Mouse (Mus musculus) lung, postnatal 25 days (tissue): ENCODE measurements at regions not wholly inside any gene's neighbourhood (a gene's known extent, or its start where the extent isn't known, plus 50 kb on each side); places are given as distances from the start of the nearest gene placed in this dataset.

Experiments
- DNase-seq: peaks from one replicate; pipeline ENCODE4 v3.0.0; 2022; ENCODE audit warnings: low spot score

DNA sequence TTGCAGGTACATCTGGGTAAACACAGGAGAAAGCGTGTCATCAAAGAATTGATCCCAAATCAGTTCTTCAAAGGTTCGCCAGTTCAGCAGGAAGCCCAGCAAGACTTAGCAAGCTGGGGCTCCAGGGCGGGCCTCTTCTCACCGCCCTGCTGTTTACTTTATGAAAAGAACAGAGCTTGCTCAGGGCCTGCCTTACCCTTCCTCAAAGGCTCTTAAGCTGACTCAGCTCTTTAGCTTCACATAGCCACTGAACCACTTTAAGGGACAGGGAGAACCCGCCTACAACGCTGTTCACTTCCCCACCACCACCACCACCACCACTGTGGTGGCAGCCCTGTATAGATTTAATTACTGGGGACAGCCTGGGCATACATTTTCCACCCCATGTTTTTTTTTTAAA lies 148.5 kb downstream of the Clic5 start:
- DNase-seq = peak; percentile 13

DNA sequence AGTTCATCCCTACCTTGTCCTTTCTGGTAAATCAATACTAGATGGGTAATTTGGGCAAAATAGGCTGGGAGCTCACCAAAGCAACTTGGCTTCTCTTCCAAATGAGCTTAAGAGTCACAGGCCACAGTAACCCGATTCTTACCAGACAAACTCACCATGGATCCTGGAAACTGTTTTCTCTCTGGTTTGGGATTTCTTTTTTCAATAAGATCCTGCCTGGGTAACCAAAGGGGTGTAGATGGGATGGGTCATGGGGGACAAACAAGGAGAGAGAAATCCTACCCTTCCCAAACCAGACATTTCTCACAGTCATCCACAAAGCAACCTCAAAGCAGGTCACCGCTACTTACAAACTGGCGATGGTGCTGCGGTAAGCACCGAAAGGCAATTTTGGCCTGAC lies 148.9 kb downstream of the Clic5 start:
- DNase-seq = no peak

DNA sequence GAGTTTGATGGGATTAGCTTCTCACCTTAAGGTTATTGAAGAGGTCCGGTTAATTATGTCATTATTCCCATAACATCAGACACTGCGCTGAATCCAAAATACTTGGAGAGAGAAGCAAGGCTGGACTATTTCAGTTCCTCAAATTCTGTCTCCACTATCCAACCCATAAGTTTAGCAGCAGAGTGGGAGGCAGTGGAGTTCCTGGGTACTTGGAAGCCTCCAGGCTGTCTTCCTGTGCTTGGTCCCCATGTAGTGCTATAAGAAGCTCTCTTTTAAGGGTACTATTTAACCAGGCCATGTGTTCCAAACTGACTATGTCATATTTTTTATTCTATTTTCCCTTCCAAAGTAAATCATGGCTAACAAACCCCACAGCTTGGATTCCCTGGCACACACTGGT lies 156.2 kb downstream of the Clic5 start:
- DNase-seq = no peak

DNA sequence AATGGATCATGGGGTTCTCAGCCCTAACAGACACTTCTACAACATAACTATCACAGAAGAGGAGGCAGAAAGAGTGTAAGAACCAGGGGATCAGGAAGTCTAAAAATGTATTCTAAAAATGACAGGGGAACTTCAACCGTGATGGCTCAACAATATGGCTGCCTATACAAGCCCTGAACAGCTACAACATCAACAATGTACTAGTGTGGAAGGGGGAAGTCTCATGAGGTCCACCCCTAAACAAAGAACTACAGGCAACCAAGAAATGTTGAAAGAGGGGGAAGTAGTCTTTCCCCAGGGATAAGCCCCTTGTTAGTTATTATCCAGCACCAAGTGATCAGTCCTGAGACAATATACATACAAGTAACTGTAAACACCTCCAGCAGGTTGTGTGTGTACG lies 157.0 kb downstream of the Clic5 start:
- DNase-seq = no peak

DNA sequence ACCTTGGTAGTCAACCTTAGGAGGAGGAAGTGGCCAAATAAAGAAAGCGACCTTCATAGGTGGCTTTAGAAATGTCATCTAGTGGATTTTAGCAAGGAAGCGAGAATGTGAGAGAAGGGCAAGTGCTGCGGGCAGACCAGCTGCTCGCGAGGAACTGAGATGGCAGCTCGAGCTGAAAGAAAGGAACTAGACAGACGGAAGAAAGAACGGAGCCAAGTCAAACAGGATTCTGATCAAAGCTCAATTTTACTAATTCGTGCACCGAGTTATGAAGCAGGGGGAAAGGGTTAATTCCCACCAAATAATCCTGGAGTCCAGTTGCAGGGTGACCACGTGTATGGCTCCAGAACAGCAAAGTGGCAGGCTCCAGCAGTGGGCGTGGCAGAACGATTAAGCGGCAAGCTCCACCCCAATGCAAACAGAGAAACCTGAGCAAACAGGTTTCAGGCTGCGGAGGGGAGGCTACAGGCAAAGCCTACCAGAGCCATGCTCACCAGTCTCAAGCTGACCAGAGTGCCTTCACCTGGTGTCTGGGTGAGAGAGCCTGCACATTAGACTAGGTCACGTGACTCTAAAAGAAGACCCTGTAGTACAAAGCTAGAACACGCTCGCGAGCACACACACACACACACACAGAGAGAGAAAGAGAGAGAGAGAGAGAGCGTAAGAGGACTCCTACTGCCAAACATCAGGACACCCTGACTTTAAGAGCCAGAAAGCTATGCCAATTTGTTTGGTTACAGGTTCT lies 162.0 kb downstream of the Clic5 start:
- DNase-seq = peak; percentile 38

DNA sequence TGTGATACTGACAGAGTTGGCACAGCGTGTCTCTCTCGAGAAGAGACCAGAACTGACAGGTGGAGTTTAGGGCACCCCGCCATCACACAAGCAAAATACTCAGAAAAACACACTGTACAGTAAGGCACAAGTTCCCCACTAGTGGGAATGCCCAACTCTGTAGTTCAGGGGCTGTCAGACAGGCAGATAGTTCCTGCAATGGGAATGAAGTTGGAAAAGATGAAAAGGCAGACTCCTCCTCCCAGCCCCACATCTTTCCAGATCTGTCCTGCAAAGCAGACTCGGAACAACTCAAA lies 162.5 kb downstream of the Clic5 start:
- no peak for DNase-seq

DNA sequence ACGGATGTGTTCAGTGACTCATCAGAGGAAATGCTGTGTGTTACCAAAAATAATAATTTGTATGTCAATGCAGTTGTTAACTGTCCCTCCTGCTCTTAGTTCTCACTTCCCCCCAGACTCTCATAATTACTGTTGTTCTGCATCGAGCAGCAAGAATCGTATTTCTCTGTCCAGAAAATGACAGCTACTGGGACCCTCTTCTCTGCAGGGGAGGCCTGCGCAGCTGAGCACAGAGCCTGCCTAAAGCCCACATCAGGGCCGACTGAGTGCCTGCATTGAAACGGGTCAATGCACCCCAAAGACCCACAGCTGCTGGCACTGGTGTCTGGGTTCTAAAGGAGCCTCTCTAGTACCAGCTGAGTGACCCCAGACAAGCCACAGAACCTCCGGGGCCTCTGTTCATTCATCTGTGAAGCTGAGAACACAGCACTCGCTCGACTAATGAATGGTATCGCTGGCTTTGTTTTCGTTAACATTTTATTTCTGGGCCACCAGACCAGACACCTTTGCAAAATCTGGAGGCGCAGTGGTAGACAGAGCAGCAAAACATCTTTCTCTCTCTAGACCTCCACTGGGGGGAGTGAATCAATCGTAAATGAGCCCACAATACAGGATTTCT lies 163.2 kb downstream of the Clic5 start:
- no peak for DNase-seq

DNA sequence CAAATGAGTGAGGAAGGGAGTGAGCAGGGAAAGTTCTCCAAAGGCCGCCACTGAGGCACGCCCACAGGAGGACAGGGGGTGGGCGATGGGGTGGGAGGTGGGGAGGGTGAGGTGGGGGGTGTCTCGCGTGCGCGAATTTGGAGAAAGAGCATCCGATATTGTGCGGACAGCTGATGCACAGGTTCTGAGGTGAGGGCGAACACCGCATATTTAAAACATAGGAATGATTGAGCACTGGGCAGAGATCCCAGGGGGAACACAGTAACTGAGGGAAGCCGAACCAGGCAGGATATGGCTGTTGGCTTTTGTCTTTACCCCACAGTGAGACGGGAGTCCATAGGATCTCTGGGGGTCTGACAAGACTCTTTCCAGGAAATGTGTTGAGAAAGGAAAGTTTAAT lies 163.8 kb downstream of the Clic5 start:
- no peak for DNase-seq

DNA sequence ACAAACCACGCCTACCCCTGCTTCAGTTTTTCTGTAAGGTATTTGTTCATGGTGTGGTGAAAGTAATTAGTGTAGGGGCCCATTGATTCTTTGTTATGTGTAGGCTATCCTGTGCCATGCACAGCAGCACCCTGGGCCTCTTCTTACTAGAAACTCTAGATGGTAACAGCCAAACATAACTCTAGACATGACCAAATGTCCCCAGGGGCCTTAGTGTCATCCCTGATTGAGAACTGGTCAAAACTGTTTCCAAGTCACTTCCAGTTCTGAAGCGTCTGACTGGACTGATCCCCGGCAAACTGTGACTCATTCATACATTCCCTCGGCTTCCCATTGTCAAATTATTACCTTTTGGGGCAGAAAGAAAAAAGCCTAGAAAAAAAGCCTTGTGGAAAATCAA lies 174.7 kb downstream of the Clic5 start:
- DNase-seq = no peak

DNA sequence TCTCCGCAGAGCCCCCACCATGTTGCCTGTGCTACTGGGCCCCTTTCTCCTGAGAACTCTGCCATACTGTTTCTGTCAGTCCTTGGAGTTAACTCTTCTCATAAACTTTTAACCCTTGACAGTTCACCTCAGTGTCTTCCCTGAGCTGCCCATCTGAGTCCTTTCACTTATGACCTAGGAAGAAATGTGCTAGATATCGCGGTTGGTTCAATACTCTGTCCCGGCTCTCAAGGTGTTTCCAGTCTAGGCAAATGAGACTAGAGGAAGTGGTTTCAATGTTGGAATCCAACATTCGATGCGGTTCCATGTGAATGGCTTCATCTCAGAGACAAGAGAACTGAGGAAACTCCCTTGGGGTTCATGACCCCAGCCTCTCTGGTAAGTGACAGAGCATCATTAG lies 176.1 kb downstream of the Clic5 start:
- DNase-seq = no peak

DNA sequence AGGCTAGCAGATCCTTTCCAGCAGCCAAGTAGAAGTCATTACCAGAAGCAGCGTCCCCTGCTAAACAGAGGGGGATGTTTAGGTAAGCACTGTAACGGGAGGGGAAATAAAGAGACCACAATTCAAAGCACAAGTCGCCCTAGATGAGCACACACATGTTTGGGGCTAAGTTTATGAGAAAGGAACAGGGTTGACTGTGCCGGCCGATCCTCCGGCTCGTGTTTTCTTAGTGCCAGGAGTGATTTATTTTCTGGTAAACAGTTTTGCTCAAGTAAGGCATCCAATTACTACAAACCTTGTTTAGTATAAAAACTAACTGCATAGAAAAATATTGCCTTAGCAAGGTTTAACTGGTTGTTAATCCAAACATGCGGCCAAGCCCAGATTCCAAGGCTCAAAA lies 178.1 kb downstream of the Clic5 start:
- DNase-seq = no peak

DNA sequence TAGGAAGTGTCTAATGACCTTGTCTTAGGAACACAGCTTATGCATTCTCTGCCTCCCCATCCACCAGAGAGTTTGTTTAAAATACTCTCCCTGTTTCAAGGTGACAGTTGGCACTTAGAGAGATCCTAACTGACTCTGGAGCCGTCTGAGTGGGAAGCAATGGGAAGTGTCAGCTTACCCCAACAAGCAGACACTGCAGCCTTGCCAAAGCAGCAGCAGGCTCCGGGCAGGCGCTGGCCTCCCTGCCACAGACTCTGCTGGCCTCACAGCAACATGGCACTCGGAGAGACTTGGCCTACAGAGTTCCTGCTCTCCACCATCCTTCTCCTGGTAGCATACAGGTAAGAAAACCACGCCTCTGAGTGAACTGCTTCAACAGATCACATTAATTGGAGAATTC lies 179.2 kb downstream of the Clic5 start:
- no peak for DNase-seq

DNA sequence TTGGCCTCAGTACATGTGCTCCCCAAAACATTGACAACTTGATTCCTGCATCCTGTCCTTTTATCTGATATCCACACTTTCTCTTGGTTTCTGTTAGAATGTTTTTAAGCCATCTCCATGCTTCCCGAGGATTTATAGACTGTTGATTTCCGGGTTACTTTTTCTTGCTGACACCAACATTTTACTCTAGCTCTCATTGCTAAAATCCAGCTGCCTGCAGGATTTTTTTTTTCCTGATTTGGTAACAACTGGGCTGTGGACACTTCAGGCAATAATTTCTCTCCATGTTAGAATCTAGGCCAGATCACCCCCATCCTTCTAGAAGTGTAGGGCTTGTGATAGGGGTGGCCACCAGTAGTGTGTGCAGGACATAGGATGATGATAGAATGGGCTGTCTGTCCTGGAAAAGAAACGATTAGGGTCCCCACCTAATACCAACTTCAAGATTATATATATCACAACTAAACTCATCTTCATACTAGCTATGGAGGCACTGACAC lies 182.6 kb downstream of the Clic5 start:
- DNase-seq = no peak

DNA sequence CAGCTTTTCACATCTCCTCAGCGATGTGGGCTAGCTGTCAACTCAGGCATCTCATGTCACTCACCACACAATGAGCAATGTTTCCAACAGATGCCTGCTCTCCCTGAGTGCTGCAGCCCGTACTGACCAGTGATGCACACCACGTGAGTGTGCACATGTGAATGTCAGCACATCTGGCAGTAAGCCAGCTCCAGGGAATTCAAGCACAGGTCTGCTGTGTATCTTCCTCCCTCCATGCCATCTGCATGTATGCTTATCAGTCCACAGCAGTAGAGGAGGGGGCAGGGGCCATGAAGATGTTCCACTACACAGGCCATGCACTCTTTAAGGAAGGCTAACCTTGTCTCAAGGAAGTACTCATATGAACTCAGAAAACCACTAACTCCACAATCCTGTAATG lies 183.2 kb downstream of the Clic5 start:
- DNase-seq = no peak

DNA sequence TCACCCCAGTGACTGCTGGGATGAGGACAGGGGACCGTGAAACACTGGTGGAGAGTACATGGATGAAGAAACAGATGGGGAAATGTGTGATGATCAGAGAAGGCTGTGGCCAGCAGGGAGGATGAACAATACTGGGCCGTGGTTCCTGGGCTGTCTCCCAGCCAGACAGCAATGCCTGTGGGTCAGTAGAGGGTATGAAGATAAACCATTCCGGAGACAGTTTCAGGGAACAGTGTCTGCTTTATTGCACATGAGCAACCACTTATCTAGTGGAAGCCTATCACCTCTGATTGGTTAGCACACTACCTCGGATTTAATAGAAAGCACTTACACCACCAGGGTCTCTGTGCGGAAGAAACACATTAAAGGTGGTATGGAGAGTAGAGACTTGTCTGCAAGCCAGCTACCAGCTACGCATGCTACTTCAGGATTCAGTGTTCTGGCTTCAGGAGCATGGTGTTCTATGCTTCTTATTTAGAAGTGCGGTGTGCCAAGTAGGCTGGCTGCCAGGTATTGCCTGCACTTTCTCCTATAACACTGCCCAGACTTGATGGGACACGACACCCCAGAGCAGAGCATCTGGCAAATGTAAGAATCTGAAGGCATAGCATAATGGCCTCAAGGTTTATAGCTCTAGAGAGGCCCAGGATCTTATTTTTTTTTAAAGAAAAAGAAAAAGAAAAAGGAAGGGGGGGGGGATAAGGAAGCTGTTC lies 185.5 kb downstream of the Clic5 start:
- no peak for DNase-seq

DNA sequence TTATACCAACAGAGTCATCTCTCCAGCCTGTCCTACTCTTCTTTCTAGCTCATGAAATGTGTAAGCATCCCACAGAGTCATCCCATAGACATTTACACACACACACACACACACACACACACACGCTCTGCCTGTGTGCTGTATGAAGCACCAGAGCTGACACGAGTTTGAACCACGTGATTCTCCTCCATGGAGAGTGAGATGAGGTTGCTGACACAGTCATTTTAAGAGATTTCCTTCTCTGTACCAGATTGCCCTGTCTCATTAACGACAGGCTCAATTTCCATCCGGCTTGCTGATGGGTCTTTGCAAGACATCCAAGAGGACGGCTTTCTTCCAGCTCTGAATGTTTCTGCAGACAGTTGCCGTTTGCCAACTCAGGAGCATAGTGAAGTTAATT lies 190.0 kb downstream of the Clic5 start:
- no peak for DNase-seq

DNA sequence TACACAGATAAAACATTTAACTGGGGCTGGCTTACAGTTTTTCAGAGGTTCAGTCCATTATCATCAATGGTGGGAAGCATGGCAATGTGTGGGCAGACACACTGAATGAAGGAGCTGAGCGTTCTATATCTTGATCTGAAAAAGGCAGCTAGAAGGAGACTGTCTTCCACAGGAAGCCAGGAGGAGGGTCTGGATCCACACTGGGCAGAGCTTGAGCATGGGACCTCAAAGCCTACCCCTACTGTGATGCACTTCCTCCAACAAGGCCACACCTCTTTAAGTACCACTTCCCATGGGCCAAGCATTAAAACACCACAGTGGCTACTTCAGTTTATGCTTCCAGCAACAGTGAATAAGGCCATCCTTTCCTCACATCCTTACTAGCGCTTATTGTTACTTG lies 200.5 kb downstream of the Clic5 start:
- DNase-seq = no peak

DNA sequence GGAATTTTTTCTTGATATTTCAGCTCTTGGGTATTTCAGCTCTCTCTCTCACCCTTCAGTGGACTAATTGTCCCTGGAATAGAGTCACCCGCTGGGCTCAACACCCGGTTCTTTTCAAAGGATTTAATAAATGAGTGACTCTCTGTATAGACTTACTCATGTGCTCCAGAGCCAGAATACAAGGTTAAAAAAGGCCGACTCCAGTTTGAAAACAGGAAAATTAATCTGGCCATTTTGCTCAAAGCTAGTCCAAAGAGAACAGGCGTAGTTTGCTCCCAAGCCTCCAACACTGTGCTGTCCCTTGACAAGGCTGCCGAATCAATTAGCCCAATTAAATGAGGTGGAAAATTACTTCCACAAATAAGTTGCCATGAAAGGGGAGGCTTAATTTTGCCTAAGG lies 209.4 kb downstream of the Clic5 start:
- DNase-seq = no peak

DNA sequence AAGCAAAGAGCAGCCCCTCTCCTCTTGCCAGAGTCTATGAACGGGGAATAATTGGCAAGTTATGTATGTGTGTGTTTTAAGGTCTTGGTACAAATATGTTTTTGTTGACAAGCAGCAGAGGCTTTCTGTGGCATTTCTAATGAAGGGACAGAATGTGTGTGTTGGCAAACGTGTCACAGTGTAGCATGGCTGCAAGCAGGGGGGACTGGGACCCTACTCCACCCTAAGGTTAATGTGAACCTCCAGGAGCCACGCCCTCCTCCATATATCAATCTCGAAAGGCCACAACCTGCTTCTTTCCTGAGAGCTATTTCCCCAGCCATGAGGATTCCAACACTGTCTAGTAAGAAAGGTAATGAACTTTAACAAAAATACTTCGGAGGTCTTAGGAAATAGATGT lies 209.8 kb downstream of the Clic5 start:
- DNase-seq = no peak

DNA sequence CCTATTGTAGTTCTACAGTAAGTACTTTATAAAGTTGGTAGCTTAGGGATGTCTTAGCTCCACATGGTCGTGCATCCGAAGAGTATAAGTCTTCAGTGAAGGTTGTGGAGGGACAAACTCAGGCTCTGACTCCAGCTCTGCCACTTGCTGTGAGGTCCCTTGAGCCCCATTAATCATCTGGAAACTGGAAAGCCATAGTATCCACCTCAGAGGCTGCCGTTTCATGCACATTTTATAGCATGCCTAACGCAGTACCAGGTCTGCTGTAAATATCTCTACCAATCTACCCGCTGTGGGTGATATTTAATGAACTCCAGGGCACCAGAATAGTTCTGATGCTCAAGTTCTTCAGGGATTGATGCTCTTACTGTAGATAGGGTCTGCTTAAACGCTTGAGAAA lies 216.5 kb downstream of the Clic5 start:
- no peak for DNase-seq

DNA sequence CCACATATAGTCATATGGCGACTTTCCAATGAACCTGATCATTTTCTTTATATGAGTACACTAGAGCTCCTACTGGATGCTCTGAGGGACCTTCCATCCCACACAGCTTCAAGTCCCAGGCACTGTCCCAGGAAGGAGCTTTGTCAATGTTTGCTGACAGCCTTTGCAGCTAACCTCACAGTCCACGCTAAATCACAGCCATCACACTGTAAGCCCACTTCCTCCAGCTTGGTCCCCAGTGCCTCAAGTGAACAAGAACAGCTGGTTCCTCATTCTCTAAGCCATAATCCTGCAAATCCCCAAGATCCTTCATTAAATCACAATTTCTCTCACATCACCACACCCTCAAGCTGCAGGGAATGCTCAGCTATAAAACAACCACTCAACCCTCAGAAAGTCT lies 222.6 kb downstream of the Clic5 start:
- no peak for DNase-seq

DNA sequence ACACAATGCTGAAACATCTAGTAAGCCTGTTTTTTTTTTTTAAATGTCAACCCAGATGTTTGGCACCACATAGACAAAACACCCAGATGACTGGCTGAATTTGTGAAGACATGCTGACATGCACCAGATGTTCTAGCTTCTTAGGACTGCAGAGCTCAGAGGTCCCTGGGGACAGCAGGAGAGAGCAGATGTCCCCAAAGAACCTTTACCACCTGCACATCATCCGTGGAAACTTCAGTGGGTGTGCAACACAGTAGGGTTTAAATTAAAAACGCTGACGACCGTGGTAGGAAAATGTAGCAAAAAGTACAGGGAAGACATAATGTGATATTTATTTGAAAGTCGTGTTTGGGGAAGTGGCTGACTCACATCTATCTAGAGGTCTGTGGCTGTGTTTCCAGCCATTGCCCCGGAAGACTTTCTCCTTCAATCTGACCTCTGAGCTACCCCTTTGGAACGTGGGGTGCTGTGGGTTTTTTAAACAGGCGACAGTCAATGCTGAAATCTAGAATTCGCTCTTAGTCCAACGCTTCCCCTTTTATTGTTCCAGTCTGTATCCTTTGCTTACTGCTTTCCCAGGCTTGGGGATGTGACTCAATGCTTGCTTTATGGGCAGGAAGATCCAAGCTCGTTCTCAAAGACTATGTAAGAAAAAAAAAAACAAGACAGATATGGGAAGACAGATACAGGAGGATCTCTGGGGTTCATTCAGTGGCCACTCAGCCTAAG lies 230.5 kb downstream of the Clic5 start:
- peak; percentile 7 for DNase-seq

DNA sequence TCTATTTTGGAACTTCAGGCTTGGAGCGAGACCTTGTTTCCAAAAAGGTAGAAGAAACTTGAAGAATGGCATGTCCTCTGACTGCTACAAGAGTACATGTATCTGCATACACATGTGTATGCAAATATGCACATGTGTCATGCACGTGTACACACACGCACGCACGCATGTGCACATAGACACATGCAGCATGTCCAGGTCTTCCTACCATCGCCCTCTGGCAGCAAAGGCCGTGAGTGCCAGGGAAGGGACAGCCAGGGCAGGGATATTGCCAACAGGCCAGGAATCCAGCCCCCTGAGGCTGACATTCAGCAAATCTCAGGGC lies 231.0 kb downstream of the Clic5 start:
- DNase-seq = no peak
